Mouse (Mus musculus) kidney, embryonic 15.5 days (tissue): ENCODE measurements around the gene Ncoa3. TPM values are rescaled to one million over a fixed set of nuclear protein-coding genes. Genes with fewer than 3 reads are reported as not detected.

ENCODE experiments used
- ATAC-seq: fragments of 200-750 bp; cut with Nextera tagmentation; replicated peaks from 2 replicates; pipeline ENCODE4 v1.8.0; 2017; ENCODE audit warnings: moderate TSS enrichment; ENCODE audit not compliant: low FRiP score
- H3K27ac ChIP-seq: fragments of 300-500 bp; sonication (generic); 2 replicates; pipeline ENCODE4 v1.5.1; 2015; ENCODE audit warnings: mild to moderate bottlenecking, inconsistent platforms
- H3K27me3 ChIP-seq: fragments of 300-500 bp; sonication (generic); 2 replicates; pipeline ENCODE4 v1.6.1; 2015; ENCODE audit warnings: inconsistent platforms
- H3K36me3 ChIP-seq: fragments of 300-500 bp; sonication (generic); 2 replicates; pipeline ENCODE4 v1.6.1; 2015; ENCODE audit warnings: inconsistent platforms
- H3K4me1 ChIP-seq: fragments of 300-500 bp; sonication (generic); 2 replicates; pipeline ENCODE4 v1.6.1; 2015; ENCODE audit warnings: inconsistent platforms
- H3K4me2 ChIP-seq: fragments of 300-500 bp; sonication (generic); 2 replicates; pipeline ENCODE4 v1.6.1; 2015; ENCODE audit warnings: moderate library complexity, mild to moderate bottlenecking, inconsistent platforms
- H3K4me3 ChIP-seq: fragments of 300-500 bp; sonication (generic); replicated peaks from 2 replicates; pipeline ENCODE4 v1.5.1; 2015; ENCODE audit warnings: mild to moderate bottlenecking, inconsistent platforms
- H3K9ac ChIP-seq: fragments of 300-500 bp; sonication (generic); 2 replicates; pipeline ENCODE4 v1.6.1; 2015; ENCODE audit warnings: mild to moderate bottlenecking, inconsistent platforms
- H3K9me3 ChIP-seq: fragments of 300-500 bp; sonication (generic); replicated peaks from 2 replicates; pipeline ENCODE4 v1.6.1; 2016; ENCODE audit warnings: inconsistent platforms
- WGBS: fragments of 180-500 bp; shearing (Covaris S2); methylation state at CpG from one replicate; pipeline ENCODE4 v1.1.7; 2015; ENCODE audit warnings: mixed read lengths; 5-methylcytosine and 5-hydroxymethylcytosine counted together
- polyA plus RNA-seq: library from polyadenylated mRNA; unstranded; fragments of >200 nt; fragmentation: Nextera tagmentation; extraction: Ambion mirVana; gene quantifications from 2 replicates; pipeline ENCODE4 v1.2.1, GENCODE M21; 2015

Ncoa3 gene
- polyA plus RNA-seq, 1 experiment from 2014 or later = 19.2 TPM

DNA sequence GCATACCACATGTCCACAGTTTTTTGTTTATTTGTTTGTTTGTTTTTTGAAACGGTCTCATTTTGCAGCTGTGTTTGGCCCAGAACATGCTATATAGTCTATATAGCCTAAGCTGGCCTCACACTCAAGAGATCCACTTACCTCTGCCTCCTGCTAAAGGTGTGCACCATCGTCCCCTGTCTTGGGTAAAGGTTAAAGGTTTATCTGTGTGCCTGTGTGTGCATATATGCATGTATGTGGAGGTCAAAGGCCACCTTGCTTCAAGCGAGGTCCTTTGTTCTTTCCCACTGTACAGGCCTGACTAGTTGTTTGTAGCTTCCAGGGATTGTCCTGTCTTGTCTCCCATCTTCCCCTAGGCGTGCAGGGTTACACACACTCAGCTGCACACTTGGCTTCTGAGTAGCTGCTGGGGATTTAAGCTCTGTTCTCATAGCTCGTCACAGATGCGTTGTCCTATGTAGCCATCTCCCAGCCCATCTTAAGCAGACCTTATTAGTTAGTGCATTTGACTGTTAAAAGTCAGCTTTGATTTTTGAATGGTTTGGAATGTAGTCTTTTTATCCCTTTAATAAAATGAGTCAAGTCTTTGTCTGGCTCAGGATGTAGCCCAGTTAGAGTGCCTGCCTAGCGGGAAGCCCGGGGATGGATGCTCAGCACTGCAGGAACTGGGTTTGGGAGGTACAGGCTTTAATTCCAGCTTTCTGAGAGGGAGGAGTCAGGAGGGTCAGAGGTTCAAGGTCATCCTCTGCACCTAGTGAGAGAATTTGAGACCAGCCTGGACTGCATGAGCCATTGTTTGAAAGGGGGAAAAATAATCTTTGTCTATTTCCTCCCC lies 16.3 kb downstream of the Ncoa3 start:
- no peak overlapping the region for H3K4me2 ChIP-seq
- H3K27me3 ChIP-seq = no peaks in the 10 kb centered on the region
- H3K27ac ChIP-seq = 0 out of 2 replicates have a peak overlapping the region, but pooled peaks have one; percentile 30
- WGBS = 56% methylated on average over 8 of the region's 8 CpGs
- no peaks in the 10 kb centered on the region for H3K9me3 ChIP-seq
- no peak overlapping the region for H3K9ac ChIP-seq
- H3K4me1 ChIP-seq = peaks cover 50% of the 10 kb centered on the region
- no peak for ATAC-seq
- no peak overlapping the region for H3K4me3 ChIP-seq
- no peaks in the 10 kb centered on the region for H3K36me3 ChIP-seq

DNA sequence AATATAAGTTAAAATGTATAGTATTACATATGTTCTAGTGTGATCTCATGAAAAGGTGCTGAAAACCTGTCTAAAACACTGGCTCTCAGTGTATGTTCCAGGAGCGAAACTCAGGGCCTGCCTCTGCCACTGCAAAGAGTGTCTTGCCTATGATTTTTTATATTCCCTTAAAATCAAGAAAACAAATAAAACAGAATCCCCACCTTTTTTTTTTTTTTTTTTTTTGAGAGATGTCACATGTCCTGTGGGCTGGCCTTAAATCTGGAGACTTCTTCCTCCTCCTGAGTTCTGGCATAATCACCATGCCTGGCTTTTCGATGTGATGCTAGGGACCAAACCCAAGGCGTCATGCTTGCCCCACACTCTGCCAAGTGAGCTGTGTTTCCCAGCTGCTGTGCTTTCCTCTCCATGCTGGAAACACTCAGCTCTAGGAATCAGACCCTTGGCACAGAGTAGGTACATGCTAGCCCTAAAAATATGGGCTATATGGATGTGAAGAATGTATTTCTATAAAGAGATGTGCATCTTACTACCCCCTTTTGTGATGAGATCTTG lies 17.0 kb downstream of the Ncoa3 start:
- Histone ChIP-seq H3K9ac (no peak overlapping the region), H3K27ac (0 out of 2 replicates have a peak overlapping the region, but pooled peaks have one; percentile 30), H3K27me3 (no peaks in the 10 kb centered on the region), H3K4me3 (no peak overlapping the region), H3K36me3 (no peaks in the 10 kb centered on the region), H3K4me1 (peaks cover 50% of the 10 kb centered on the region), H3K9me3 (no peaks in the 10 kb centered on the region), H3K4me2 (no peak overlapping the region)
- no peak for ATAC-seq
- WGBS = 86% methylated on average over 3 of the region's 3 CpGs

DNA sequence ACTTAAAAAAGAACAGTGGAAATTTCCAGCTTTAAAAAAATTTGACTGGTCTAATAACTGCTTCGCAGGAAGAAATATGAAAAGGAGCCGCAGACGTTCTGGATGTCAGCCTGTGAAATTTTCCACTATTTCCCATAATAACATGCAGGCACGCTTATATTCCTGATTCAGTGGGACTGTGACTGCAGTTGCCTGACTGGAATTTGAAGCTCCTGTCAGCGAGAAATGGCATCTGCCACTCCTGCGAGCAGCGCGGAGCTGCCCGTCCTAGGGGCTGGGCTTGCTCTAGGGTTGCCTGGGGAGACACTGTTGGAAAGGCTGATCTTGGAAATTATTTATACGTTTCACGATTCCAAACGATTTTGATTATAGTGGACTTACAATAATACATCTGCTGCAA lies 17.9 kb downstream of the Ncoa3 start:
- H3K4me2 ChIP-seq = no peak overlapping the region
- H3K27ac ChIP-seq = no peak overlapping the region
- H3K36me3 ChIP-seq = no peaks in the 10 kb centered on the region
- H3K9me3 ChIP-seq = no peaks in the 10 kb centered on the region
- 73% methylated on average over 12 of the region's 12 CpGs for WGBS
- no peak overlapping the region for H3K4me3 ChIP-seq
- H3K27me3 ChIP-seq = no peaks in the 10 kb centered on the region
- H3K4me1 ChIP-seq = peaks cover 50% of the 10 kb centered on the region
- no peak for ATAC-seq
- H3K9ac ChIP-seq = no peak overlapping the region

DNA sequence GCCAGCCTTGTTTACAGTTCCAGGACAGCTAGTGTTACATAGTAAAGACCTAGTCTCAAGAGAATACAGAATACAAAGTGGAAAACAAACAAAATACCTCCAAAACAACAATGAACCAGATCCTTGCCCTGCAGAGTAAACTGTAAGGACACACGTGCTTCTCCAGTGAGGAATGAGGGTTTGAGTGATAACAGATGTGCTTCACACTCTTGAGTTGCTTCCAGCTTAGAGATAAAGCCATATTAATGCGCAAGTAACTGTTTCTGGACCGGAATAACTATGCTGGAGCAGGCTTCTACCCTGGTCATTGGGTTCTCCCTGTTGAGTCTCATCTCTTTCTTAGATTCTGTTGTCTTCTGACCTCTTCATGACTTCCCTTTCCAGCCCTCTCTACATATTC lies 19.0 kb downstream of the Ncoa3 start:
- Histone ChIP-seq H3K4me2 (no peak overlapping the region), H3K4me3 (no peak overlapping the region), H3K27ac (peak overlapping the region; percentile 67), H3K9ac (no peak overlapping the region), H3K36me3 (no peaks in the 10 kb centered on the region), H3K27me3 (no peaks in the 10 kb centered on the region), H3K4me1 (peaks cover 50% of the 10 kb centered on the region), H3K9me3 (no peaks in the 10 kb centered on the region)
- 55% methylated on average over 3 of the region's 3 CpGs for WGBS
- no peak for ATAC-seq

DNA sequence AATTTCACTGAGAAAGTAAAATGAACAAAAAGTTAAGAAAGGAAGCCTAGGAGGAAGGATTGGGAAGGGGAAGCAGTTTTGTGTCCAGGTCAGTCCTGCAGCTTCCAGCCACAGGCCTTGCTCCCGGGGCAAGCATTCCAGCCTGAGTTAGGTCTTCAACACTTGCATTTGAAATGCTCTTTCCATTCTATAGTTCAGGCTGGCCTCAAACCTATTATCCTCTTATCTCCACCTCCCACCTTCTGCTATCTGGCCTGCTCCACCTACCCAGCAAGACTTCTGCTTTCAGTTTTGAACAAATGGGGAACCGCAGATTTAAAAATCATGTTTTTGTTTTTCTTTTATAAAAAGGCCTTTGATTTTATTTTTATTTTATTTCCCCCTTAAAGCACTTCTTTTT lies 19.7 kb downstream of the Ncoa3 start:
- Histone ChIP-seq H3K4me3 (no peak overlapping the region), H3K9me3 (no peaks in the 10 kb centered on the region), H3K27ac (peak overlapping the region; percentile 67; the same call in 1 of the 2 replicates), H3K9ac (no peak overlapping the region), H3K27me3 (no peaks in the 10 kb centered on the region), H3K4me2 (no peak overlapping the region), H3K36me3 (no peaks in the 10 kb centered on the region), H3K4me1 (peaks cover 44% of the 10 kb centered on the region)
- no peak for ATAC-seq
- WGBS = 60% methylated on average over 2 of the region's 2 CpGs

DNA sequence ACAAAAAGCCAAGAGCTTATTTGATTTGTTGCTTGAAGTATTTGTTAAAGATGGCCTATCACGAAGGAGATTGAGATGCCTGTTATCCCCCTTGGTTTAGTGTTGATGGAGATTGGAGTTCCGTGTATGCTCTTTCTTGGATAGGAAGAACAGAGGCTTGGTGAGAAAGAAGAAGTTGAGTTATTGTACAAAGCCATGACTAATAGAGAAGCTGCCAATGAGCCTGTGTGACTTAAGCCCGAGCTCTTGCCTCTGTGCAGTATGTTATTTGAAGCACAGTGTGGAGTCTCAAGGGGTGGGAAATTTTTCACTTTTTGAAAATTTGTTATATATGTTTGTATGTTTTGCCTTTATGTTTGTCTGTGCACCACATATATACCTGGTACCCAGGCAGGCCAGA lies 26.3 kb downstream of the Ncoa3 start:
- no peak for ATAC-seq
- no peak overlapping the region for H3K4me3 ChIP-seq
- no peaks in the 10 kb centered on the region for H3K36me3 ChIP-seq
- H3K9me3 ChIP-seq = no peaks in the 10 kb centered on the region
- no peak overlapping the region for H3K9ac ChIP-seq
- 85% methylated on average over 3 of the region's 3 CpGs for WGBS
- H3K4me2 ChIP-seq = no peak overlapping the region
- H3K27me3 ChIP-seq = no peaks in the 10 kb centered on the region
- no peak overlapping the region for H3K27ac ChIP-seq
- peaks cover 42% of the 10 kb centered on the region for H3K4me1 ChIP-seq

DNA sequence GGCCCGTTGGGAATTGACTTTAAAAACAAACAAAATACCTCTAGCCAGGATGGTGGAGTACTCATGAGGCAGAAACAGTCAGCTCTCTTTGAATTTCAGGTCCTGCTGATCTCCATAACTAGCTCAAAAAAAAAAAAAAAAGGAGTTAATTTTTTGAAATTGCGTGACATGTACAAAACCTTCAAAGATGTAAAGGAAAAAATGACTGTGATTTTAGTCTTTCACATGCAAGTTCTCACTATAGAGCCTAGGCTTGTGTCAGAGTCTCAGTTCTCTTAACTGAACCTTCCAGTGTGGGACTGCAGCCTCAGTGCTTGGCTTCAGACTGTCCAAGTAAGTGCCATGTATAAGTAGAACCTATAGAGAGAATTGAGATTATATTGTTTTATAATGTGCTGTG lies 27.6 kb downstream of the Ncoa3 start:
- Histone ChIP-seq H3K4me3 (no peak overlapping the region), H3K9me3 (no peaks in the 10 kb centered on the region), H3K4me2 (no peak overlapping the region), H3K4me1 (peaks cover 54% of the 10 kb centered on the region), H3K9ac (no peak overlapping the region), H3K36me3 (no peaks in the 10 kb centered on the region), H3K27ac (no peak overlapping the region), H3K27me3 (no peaks in the 10 kb centered on the region)
- no peak for ATAC-seq
- WGBS = 88% methylated on average over 2 of the region's 2 CpGs

DNA sequence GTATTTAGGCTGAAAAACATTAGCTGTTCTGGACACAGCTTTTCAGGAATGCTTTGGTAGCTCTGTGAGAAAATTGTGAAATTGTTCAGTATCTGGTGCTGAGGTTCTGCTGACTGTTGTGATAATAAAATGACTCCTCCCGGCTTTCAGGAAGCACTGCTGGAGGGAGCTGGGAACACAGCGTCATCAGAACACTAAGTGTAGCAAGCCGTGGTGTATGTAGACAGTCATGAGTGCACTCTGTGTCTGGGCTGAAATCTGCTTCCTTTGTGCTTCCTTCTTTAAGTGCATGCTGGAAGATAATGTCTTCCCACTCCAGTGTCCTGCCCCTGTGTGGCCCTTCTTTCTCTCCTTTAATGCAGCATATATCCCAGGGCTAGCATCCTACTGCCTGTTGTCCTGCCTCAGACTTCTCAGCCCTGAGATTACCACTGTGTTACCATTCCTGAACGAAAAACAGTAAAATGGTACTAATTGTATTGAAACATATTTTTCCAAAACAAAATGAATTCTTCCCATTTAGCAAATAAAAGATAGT lies 28.7 kb downstream of the Ncoa3 start:
- peak overlapping the region; percentile 87 for H3K27ac ChIP-seq
- no peaks in the 10 kb centered on the region for H3K36me3 ChIP-seq
- no peak overlapping the region for H3K4me3 ChIP-seq
- H3K27me3 ChIP-seq = no peaks in the 10 kb centered on the region
- H3K9me3 ChIP-seq = no peaks in the 10 kb centered on the region
- WGBS = 16% methylated on average over 4 of the region's 4 CpGs
- no peak overlapping the region for H3K4me2 ChIP-seq
- 0 out of 2 replicates have a peak, but pooled peaks have one; percentile 40 for ATAC-seq
- H3K4me1 ChIP-seq = peaks cover 63% of the 10 kb centered on the region
- no peak overlapping the region for H3K9ac ChIP-seq

DNA sequence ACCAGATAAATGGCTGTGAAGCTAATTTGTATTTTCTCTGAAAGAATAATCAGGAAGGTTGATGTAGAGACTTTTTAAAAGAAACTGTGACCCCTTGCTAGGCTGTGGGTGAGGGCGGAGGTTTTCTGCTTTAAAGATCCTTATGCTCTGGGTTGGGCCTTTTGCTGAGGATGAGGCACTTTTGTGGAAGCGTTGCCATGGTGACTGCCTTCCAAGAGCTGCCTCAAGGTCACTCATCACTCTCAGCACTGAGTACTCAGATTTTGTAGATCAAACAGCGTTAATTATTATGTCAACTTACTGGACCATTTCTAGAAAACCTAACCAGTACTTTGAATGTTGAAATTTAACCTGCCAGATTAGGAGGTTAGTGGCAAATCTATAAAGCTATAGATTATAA lies 29.2 kb downstream of the Ncoa3 start:
- H3K27me3 ChIP-seq = no peaks in the 10 kb centered on the region
- peaks cover 66% of the 10 kb centered on the region for H3K4me1 ChIP-seq
- no peak overlapping the region for H3K4me3 ChIP-seq
- 0 out of 2 replicates have a peak, but pooled peaks have one; percentile 52 for ATAC-seq
- no peak overlapping the region for H3K9ac ChIP-seq
- H3K27ac ChIP-seq = peak overlapping the region; percentile 87
- H3K36me3 ChIP-seq = no peaks in the 10 kb centered on the region
- WGBS = 30% methylated on average over 3 of the region's 3 CpGs
- no peaks in the 10 kb centered on the region for H3K9me3 ChIP-seq
- no peak overlapping the region for H3K4me2 ChIP-seq

DNA sequence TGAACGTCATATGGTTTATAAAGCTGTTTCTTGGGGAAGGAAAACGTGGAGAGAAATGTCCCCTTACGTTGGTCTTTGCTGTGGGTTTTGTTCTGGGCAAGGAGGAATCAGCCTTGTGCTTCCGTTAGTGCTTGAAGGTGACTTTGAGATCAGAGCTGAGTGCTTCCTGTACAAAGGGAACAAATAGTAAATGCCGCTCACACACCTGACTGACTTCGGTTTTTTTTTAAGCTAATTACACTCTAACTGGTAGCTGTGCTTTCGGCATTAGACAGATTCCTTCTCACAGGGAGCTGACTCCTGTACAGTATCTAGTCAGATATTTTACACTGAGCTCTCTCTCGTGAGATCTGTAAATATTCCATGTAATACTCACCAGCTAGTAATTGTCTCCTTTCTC lies 29.9 kb downstream of the Ncoa3 start:
- peaks cover 68% of the 10 kb centered on the region for H3K4me1 ChIP-seq
- no peaks in the 10 kb centered on the region for H3K27me3 ChIP-seq
- 34% methylated on average over 8 of the region's 8 CpGs for WGBS
- peak overlapping the region; percentile 87 for H3K27ac ChIP-seq
- H3K9me3 ChIP-seq = no peaks in the 10 kb centered on the region
- H3K4me2 ChIP-seq = 0 out of 2 replicates have a peak overlapping the region, but pooled peaks have one; percentile 28
- no peak overlapping the region for H3K9ac ChIP-seq
- no peak overlapping the region for H3K4me3 ChIP-seq
- 0 out of 2 replicates have a peak, but pooled peaks have one; percentile 33 for ATAC-seq
- H3K36me3 ChIP-seq = no peaks in the 10 kb centered on the region

DNA sequence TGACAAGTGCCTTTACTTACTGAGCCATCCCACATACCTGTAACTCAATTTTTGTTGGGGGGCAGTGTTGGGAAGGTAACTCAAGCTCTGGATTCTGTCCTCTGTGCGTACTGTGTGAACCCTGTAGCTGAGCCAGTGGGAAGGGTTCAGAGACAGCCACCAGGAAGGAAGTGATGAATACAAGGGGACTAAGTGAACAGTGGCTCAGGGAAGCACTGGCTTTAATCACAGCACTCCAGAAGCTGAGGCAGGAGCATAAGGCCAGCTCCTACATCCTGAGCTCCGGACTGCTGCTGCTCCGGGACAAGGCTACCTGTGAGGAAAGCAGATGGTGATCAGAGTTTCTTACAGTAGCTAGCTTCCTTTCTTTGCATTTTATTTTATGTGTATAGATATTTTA lies 31.6 kb downstream of the Ncoa3 start:
- Histone ChIP-seq H3K27me3 (no peaks in the 10 kb centered on the region), H3K9ac (no peak overlapping the region), H3K36me3 (no peaks in the 10 kb centered on the region), H3K27ac (peak overlapping the region; percentile 59), H3K4me2 (no peak overlapping the region), H3K4me1 (peaks cover 71% of the 10 kb centered on the region), H3K9me3 (no peaks in the 10 kb centered on the region), H3K4me3 (no peak overlapping the region)
- 80% methylated on average over 3 of the region's 3 CpGs for WGBS
- no peak for ATAC-seq

DNA sequence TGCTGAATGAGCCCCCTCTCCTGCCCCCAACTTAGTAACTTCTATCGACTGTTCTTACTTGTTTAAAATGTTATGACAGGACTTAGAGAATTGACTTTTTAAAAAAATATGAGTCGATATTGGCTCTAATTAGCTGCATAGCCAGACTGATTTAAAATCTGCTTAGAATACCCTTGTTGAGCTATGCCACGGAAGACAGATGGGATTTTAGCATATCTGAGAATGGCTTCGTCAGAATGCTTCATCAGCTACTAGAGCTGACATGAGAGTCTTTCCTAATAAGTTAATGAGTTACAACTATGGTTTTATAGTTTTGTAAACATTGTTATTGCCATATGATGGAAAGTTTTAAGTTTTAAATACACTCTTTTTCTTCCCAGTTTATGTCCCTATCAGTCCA lies 32.2 kb downstream of the Ncoa3 start:
- no peak overlapping the region for H3K4me2 ChIP-seq
- 75% methylated on average over 4 of the region's 4 CpGs for WGBS
- peak overlapping the region; percentile 59 for H3K27ac ChIP-seq
- H3K9ac ChIP-seq = no peak overlapping the region
- no peaks in the 10 kb centered on the region for H3K36me3 ChIP-seq
- ATAC-seq = no peak
- no peak overlapping the region for H3K4me3 ChIP-seq
- H3K9me3 ChIP-seq = no peaks in the 10 kb centered on the region
- H3K27me3 ChIP-seq = no peaks in the 10 kb centered on the region
- peaks cover 71% of the 10 kb centered on the region for H3K4me1 ChIP-seq
